Mouse (Mus musculus) heart, adult 2 months (tissue): ENCODE measurements around the gene 1810046K07Rik.

Source experiments
- CTCF ChIP-seq: fragments of 200-600 bp; IDR thresholded peaks from 2 replicates; pipeline ENCODE4 v1.8.1; 2022; ENCODE audit warnings: antibody characterized with exemption, mild to moderate bottlenecking, moderate library complexity
- EP300 ChIP-seq: fragments of 200-500 bp; IDR thresholded peaks from 2 replicates; pipeline ENCODE4 v1.6.1; 2011; ENCODE audit warnings: low read depth, low read length, control low read depth; ENCODE audit not compliant: insufficient read depth

DNA sequence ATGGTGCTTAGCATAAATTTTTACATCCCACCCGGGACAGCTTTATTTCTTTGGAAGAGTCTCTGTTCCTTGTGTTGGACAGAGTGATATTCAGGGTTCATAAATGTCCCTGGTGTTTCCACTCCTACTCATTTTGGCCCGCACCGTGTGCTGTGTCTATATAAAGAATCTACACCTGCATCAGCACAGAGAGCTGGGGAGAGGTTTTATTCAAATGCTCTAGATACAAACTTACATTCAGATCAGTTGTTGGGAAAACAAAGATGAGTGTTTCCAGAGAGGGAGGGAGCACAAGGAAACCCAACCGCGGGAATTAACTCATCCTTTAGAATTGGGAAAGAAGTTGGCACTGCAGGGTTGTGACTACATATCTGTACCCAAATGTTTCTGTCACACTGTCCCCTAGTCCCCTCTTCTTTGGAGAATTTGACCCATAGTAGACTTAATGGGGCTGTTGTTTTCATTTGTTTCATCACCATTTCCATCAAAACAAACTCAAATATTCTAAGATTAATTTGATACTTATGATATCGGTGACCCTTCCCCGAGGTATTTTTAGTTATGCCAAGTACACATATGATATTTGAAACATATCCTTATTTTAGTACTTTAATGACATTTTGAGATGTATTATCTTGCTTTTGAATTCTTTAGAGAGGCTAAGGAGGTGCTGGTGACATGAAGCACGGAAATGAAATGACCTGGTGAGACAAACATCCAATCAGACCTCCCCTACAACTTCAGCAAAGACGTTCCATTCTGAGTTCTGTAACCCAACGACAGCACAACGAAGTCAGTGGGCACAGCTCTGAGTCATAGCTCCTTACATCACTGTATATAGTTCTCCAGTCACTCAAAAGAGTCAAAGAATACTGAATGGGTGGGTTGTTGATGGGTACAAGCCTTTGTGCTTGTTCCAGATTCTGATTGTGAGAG lies 1.8 kb downstream of the 1810046K07Rik start:
- TF ChIP-seq CTCF (no peak), EP300 (no peak)
